Mouse (Mus musculus): ENCODE results near the gene Ccdc85c.
A peak's percentile ranks its signal among the peaks of the same experiment; 100 is the strongest.

The Ccdc85c gene

DNA sequence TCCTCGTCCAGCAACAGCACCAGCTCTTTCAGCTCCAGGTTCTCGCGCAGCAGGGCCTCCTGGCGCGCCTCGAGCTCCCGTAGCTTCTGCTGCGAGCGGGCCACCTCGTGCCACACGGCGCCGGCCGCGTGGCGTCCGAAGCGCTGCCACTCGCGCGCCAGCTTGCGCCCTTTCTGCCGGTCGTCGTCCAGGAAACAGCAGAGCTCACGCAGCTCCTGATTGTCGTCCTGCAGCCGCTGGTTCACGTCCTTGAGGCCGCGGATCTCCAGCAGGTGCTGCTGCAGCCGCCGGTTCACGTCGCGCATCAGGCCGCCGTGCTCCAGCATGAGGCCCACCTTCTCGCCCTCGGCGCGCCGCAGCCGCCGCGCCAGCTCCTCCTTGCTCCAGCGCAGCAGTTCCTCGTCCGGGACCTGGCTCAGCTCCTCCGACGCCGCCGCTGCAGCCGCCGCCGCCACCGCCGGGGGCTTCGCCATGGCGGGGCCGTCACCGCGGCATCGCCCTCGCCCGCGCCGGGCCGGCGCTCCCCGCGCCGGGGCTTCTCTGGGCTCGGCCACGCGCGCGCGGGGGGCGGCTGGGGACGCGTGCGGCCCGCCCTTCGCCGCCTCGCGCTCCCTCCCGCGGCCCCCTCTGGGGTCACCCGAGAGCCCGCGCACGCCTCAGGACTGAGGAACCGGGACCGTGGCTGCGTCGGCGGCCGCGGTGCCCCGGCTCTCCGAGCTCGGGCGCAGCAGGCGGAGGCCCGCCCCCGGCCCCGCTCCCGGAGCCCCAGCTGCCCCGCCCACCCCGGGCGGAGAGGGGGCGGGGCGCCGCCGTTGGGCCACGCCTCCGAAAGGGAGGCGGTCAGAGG, at the start of gene Ccdc85c:
TSS of gene Ccdc85c (minus strand) at position 765 of the 847 bp plus-strand sequence.
- DNase-seq (ENCODE audit: low read depth in 2 of 2, low spot score in 2 of 2): peak; percentile 45 to 49

DNA sequence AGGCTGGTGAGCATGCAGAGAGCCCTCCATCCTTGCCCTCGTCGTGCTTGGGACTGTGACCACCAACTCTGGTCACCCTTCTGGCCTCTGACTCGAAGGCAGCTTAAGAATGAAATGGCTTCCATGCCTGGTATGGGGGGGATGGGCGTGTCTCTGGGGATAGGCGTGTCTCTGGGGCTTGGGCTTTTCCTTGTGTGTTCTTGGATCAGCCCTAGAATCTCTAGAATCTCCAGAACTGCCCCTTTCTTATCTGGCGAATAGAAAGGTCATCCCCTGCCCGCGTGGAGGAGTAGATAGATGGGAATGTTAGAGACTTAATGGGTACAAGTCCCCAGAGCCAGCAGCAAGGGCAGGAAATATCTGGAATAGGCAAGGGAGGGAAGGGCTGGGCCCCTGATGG, 44.9 kb upstream of the Ccdc85c start:
- DNase-seq (ENCODE audit: low read depth in 2 of 2, low spot score in 2 of 2): no peak

DNA sequence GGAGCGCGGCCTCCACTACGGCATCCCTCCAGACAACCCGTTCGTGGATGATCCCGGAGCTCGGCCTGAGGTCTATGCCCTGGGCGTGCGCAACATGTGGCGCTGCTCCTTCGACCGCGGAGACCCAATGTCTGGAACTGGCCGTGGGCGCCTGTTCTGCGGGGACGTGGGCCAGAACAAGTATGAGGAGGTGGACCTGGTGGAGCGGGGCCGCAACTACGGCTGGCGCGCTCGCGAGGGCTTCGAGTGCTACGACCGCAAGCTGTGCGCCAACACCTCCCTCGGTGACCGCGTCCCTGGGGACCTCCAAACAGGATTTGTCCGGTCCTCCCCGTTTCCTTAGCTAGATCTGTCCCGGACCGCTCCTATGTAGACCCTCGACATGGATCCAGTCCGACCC, 43.3 kb upstream of the Ccdc85c start:
- DNase-seq (ENCODE audit: low read depth in 2 of 2, low spot score in 2 of 2): no peak

DNA sequence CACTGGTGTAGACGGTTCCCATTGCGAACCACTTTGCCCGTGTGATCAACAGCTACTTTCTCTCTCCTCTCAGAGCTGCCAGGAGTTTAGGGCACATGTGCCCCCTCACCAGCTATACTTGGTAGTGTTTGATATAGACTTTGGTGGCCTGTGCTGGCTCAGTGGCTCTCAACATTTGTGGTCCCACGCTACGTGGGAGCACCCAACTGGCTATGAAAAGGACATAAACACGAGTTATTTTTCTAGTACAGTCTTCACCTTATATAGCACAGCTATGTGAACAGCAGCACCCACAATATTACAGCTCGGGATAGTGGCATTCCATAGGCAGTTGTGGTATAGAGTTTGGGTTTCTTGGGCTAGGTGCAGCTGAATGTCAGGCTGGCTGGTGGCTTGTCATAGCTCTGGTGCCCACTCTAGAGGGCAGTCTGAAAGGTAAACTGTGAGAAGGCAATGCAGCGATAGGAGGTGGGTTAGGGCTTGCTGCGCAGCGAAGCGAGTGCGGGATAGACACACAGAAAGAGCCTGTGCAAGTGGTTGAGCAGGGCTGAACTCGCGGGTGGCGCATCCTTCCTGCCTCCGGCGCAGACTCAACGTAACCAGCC, 42.7 kb upstream of the Ccdc85c start:
- no peak for DNase-seq (ENCODE audit: low read depth in 2 of 2, low spot score in 2 of 2)

DNA sequence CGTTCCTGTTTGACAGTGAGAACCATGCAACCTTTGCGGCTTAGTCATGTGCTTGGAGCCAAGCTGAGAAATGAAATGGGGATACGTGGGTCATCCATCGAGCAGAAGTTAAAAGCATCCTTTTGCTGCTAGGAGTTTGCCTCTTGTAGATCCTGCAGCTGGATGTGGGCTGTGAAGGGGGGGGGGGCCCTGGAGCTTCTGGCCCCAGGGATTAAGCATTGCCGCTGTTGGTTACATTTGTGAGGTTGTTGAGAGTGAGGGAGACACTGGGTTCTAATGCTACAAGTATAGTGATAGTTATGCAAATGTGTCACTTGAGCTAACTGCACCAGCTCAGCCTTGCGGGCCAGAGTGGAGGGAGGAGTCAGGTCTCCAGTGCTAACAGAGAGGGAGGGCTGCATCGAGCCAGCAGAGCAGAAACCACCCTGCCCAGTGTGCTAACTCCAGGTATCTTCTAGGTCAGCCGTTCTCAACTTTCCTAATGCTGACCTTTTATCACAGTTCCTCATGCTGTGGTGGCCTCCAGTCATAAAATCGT, 42.0 kb upstream of the Ccdc85c start:
- DNase-seq (ENCODE audit: low read depth in 2 of 2, low spot score in 2 of 2): no peak

DNA sequence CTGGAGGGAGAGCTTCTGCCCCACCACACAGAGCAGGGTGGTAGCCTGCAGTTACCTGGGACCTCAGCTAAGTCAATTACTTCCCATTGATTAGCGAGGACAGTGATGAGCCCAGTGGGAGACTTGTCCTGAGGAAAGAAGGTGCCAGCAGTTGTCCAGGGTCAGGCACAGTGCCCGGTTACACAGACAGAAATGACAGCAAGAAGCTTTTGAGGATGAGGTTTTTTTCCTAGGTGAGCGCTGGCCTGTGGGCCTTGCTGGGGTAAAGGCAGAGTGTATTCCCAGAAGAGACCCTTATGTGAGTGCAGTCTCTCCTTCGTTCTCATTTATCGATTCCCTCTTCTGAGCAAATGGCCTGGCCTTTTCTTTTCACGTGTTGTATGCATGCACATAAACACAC, 41.4 kb upstream of the Ccdc85c start:
- no peak for DNase-seq (ENCODE audit: low read depth in 2 of 2, low spot score in 2 of 2)

DNA sequence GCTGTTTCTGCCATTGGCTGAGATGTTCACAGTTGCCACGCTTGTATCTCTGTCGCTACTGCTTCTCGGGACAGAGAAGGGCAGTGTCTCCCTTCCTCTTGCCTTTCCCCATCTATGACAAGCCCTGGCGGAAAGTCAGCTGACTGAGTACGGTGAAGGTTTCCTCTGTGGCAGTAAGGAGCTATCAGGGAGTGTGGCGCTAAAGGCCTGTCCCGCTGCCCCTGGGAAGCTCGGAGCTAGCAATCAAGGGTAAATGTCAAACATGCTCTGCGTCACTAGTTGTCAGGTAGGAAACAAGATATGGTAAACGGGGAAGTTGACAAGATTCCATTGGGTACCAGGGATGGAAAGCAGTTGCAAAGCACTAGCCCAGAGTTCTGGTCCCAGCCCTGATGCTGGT, 40.6 kb upstream of the Ccdc85c start:
- no peak for DNase-seq (ENCODE audit: low read depth in 2 of 2, low spot score in 2 of 2)

DNA sequence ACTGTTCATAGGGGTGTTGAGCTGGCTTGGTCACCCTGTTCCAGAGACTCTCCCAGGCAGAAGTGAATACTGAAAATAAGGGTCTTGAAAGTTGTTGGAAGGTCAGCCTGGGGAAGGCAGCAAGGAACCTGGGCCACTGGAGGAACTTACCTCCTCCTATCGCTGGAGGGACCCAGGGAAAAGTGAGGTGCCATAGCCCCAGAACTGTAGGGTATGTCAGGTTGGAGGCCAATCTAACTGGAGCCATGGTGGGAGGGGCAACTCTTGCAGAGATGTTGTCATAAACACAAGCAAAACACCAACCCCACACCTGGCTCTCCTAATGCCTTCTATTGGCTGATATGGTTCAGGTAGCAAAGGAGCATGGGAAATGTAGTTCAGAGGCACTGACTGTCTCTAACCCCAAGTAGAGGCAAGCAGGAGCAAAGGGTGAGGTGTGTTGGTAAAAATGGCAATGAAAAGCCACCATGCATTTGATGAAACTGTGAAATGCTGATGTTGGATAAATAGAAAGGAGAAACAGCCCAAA, 38.1 kb upstream of the Ccdc85c start:
- no peak for DNase-seq (ENCODE audit: low read depth in 2 of 2, low spot score in 2 of 2)

DNA sequence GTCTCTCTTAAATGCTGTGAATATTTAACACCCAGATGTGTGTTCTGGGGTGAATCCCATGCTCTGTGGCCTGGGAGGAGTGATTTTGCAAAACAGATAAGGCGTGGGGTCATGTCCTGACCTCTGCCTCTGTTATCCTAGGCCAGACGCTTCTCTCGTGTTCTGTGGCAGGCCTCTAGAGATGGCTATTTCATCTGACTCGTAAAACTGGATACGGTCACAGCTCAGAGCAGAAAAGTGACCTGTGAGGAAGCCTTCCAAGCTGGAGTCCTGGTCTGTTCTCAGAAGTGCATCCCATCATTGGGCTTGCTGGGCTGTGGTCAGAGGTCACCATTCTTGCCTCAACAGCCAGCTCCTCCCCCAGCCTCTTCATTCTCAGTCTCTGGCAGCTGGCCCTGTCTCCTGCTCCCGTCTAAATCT, 37.2 kb upstream of the Ccdc85c start:
- no peak for DNase-seq (ENCODE audit: low read depth in 2 of 2, low spot score in 2 of 2)

DNA sequence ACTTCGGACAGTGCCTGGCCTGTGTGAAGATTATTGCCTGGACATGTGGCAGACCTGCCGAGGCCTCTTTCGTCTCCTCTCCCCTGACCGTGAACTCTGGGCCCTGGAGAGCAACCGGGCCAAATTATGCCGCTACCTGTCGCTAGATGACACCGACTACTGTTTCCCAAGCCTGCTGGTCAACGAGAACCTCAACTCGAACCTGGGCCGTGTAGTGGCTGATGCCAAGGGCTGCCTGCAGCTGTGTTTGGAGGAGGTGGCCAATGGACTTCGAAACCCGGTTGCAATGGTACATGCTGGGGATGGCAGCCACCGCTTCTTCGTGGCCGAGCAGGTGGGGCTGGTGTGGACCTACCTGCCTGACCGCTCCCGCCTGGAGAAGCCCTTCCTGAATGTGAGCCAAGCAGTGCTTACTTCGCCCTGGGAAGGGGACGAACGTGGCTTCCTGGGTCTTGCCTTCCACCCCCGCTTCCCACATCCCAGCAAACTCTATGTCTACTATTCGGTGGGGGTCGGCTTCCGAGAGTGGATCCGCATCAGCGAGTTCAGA, 36.6 kb upstream of the Ccdc85c start:
- DNase-seq (ENCODE audit: low read depth in 2 of 2, low spot score in 2 of 2): no peak

DNA sequence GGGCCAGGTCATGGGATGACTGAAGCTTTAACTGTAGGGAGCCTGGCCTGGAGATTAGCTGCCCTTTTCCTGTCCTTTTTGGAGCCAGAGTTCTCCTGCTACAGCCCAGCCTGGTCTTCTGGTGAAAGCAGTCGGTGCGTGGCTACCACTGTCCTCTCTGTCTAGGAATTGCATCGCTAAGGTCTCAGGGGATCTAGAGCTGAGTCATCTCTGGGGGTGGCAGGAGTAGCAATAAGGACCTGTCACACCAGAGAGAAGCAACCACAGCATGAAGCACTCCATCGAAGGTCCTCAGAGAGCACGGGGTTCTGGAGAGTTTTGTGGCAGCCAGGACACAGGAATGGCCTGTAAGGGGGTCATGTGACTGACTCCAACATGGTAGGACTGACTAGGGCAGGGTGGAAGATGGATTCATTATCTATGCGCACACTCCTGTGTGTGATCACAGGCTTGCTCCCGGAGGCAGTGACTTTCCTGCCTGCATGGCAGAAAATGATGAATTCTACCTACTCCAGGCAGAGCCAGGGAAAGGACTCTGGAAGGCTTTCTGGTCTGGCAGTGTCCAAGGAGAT, 35.3 kb upstream of the Ccdc85c start:
- DNase-seq (ENCODE audit: low read depth in 2 of 2, low spot score in 2 of 2): no peak

DNA sequence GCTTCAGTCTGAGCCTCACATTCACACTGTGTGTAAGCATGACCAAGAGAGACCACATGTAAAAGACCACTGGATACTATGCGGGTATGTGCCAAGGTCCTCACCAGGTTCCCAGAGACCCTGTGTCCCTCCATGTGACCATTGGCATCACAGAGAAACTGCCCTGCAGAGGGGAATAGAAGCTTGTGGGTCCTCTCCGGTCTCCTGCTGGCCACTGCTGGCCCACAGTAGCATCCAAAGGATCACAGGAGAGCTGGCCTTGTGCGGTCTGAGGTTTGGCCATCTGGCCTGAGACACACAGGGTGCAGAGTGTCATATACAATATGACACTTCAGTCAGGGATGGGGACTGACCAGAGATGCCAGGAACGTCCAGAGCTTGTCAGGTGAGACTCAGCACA, 34.8 kb upstream of the Ccdc85c start:
- no peak for DNase-seq (ENCODE audit: low read depth in 2 of 2, low spot score in 2 of 2)

DNA sequence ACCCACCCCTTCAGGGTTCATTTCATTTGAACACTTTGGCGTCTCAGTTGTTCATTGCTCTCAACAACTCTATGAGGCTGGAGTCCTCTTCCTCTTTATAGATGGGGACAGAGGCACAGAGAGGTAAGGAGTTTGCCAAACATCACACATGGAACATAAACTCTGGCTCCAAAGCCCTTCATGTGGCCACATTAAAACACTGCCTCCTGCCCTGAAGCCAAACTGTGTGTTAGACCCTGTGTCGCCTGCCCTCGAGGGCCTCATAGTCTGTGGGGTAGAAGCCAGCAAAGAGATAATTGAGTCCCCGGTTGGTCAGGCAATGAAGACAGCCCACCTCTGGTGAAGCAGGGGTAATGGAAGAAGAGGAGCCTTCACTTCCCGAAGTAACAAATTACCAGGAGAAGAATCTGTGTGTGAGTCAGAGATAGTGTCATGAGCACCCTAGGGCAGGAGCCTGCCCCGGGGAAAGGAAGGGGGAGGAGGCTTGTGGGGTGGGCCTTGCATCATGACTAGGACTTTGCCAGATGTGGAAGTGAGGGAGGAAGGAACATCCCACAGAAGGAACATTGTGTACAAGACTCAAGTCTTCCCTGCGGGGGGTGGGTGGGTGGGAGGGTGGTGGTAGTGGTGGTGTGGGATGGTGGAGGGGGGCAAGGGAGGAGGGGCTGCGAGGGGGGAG, 34.0 kb upstream of the Ccdc85c start:
- no peak for DNase-seq (ENCODE audit: low read depth in 2 of 2, low spot score in 2 of 2)

DNA sequence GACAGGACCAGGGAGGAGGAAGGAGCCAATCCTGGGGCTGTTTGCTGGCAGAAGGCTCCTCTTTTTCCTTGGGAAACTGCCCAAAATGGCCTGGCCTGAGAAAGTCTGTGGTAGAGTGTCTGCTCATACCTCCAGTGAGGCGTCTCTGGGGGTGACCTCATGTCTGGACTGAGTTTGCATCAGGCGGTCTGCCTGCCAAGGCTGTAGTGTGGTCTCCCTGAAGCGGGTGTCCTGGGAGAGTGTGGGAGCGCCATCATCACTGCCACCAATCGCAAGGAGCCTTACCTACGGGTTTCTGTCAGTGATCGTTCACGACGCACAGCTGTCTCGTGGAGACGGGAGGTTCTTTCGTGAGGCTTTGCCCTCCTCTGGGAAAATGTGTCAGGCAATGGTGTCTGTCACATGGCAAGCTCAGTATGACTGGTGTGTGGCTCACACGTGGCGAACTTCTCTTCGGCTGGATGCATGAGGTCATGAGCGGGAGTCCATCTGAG, 33.2 kb upstream of the Ccdc85c start:
- DNase-seq (ENCODE audit: low read depth in 2 of 2, low spot score in 2 of 2): no peak

DNA sequence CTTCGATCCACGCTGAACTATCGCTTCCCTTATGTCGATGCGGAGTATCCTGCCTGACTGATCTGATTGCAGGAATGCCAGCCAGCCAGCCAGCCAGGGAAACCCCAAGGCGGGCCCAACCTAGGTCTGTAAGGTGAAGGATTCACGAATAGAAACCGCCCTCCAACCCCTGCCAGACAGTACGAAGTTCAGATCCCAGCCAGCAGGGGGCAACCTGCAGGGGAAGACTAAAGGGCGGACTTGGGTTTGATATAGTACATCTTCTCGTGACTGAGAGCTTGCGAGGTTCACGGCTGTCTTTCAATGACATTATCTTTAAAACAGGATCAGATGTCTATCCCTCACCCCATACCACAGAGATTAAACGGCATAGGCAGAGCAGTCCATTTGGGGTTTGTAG, 32.3 kb upstream of the Ccdc85c start:
- DNase-seq (ENCODE audit: low read depth in 2 of 2, low spot score in 2 of 2): peak in 1 of 2 experiments; percentile 31

DNA sequence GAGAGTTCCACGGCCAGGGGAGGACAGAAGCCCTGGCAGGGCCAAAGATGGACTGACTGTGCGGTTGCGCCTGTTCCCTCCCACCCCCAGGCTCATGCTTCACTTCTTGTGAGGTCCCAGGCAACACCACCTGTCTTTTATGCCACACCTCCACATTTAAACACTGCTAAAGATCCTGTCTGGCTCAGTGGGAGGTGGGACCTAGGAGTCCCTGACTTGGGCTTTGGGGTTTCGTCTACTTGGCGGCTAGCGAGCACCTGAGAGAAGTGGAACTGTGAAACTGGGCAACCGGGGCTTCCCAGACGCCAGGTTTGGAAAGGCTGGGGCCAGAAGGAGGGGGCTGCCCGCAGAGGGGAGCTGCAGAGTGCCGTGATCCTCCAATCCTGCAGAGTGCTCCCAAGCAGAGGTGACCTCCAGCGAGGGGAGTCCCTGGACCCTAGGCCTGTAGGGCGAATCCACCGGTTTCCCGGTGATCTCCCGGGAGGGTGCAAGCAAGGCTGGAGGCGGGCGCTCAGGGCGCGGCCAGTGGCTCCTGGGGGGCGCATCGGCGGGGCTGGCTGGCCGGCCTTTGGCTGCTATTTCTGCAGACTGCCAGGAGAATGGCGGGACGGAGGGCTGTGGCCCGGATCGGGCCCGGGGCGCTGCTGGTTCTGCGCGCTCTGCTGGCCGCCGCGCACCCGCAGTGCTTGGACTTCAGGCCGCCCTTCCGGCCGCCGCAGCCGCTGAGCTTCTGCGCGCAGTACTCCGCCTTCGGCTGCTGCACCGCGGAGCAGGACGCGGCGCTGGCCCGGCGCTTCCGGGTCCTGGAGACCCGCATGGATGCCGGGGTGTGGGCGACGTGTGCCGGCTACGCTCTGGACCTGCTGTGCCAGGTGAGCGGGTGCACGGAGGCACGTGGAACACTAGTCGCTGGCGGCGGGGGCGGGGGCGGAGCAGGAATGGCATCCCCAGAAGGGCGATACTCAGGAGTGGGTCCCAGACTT, 30.9 kb upstream of the Ccdc85c start, which contains the start of gene Hhipl1:
TSS of gene Hhipl1 (plus strand) at position 459 of the 983 bp plus-strand sequence.
- DNase-seq (ENCODE audit: low read depth in 2 of 2, low spot score in 2 of 2): no peak

DNA sequence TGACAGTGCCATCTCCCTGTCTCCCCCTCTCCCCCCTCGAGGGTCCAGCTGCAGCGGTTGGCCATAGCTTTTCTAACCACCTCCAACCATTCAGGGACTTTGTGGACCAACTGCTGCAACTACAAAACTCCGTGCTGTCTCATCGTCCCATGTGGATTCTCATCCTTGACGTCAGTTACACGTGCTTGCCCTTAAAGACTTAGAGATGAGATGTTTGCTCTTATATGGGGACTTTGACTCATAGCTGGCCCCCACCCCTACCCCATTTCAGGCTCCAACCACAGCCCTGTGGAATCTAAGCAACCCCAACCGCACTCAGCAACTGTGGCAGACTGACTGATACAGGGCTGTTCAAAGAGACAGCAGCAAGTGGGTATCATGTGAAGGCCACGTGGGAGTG, 29.9 kb upstream of the Ccdc85c start:
- no peak for DNase-seq (ENCODE audit: low read depth in 2 of 2, low spot score in 2 of 2)

DNA sequence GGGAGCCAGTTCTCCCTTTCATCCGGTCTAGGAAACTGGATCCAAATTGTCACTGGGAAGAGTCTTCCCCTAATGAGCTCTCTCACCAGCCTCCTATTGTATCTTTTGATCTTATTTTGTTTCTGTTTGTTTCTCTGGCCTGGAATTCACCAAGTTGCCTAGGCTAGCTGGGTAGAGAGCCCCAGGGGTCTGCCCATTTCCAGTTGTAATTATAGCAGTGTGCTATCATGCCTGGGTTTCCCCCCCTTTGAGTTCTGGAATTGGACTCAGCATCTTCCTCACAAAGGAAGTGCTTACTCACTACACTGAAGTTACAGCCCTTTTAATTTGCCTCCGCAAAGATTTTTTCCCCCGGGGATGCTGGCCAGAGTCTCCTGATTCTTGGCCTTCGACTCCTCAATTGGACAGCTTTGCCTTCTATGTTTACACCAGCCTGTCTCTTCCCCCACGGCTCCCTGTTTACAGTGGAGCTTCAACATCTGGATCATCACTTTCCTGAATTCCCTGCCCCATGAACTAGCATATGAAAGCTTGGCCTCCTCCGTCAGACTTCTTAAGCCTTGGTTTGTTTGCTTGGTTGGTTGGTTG, 28.6 kb upstream of the Ccdc85c start:
- no peak for DNase-seq (ENCODE audit: low read depth in 2 of 2, low spot score in 2 of 2)

DNA sequence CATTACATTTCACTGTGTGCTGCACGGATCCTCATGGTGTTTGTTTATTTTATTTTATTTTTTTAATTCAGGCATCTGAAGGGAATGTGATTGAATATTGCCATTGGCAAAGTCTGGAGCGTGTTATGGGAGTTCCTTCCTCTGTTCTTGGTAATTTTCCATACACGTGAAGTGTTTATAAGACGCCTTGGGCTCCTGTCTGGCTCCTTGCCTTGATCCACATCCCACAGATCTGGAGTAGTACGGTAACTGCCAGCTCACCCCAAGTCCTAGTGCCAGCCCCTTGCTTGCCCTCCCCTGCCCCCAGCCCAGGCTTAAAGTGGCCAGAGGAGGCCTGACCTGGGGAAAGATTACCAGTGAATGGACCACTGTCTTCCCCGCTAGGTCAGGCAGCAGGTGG, 25.8 kb upstream of the Ccdc85c start:
- no peak for DNase-seq (ENCODE audit: low read depth in 2 of 2, low spot score in 2 of 2)

All from CD8-positive naive resting alpha-beta T cell, adult 2 months (primary cell).